Mouse (Mus musculus) heart, embryonic 10.5 days (tissue): Measurements from ENCODE around the gene Fam89b. TPM values are rescaled to one million over a fixed set of nuclear protein-coding genes. Genes with fewer than 3 reads are reported as not detected.

Experiments
- DNase-seq: peaks from one replicate; pipeline ENCODE4 v3.0.0-alpha.2; 2017; ENCODE audit warnings: low spot score
- H3K27ac ChIP-seq: fragments of 300-500 bp; sonication (generic); 2 replicates; pipeline ENCODE4 v1.5.1; 2016; ENCODE audit warnings: mild to moderate bottlenecking
- H3K27me3 ChIP-seq: fragments of 300-500 bp; sonication (generic); 2 replicates; pipeline ENCODE4 v1.6.1; 2016; ENCODE audit warnings: mild to moderate bottlenecking; ENCODE audit not compliant: poor library complexity, insufficient read depth, severe bottlenecking
- H3K36me3 ChIP-seq: fragments of 300-500 bp; sonication (generic); 2 replicates; pipeline ENCODE4 v1.6.1; 2016; ENCODE audit warnings: mild to moderate bottlenecking, moderate library complexity
- H3K4me1 ChIP-seq: fragments of 300-500 bp; sonication (generic); 2 replicates; pipeline ENCODE4 v1.6.1; 2016; ENCODE audit warnings: mild to moderate bottlenecking
- H3K4me3 ChIP-seq: fragments of 300-500 bp; sonication (generic); 2 replicates; pipeline ENCODE4 v1.5.1; 2016; ENCODE audit warnings: mild to moderate bottlenecking, moderate library complexity
- H3K9me3 ChIP-seq: fragments of 300-500 bp; sonication (generic); 2 replicates; pipeline ENCODE4 v1.6.1; 2016; ENCODE audit warnings: mild to moderate bottlenecking, moderate library complexity
- WGBS: fragments of 180-500 bp; shearing (Covaris S2); methylation state at CpG from one replicate; pipeline ENCODE4 v1.1.7; 2016; 5-methylcytosine and 5-hydroxymethylcytosine counted together
- polyA plus RNA-seq: library from polyadenylated mRNA; unstranded; fragments of >200 nt; fragmentation: Nextera tagmentation; extraction: Ambion mirVana; gene quantifications from 2 replicates; pipeline ENCODE4 v1.2.1, GENCODE M21; 2016

The Fam89b gene
- polyA plus RNA-seq, 1 experiment from 2014 or later: 88.9 TPM

DNA sequence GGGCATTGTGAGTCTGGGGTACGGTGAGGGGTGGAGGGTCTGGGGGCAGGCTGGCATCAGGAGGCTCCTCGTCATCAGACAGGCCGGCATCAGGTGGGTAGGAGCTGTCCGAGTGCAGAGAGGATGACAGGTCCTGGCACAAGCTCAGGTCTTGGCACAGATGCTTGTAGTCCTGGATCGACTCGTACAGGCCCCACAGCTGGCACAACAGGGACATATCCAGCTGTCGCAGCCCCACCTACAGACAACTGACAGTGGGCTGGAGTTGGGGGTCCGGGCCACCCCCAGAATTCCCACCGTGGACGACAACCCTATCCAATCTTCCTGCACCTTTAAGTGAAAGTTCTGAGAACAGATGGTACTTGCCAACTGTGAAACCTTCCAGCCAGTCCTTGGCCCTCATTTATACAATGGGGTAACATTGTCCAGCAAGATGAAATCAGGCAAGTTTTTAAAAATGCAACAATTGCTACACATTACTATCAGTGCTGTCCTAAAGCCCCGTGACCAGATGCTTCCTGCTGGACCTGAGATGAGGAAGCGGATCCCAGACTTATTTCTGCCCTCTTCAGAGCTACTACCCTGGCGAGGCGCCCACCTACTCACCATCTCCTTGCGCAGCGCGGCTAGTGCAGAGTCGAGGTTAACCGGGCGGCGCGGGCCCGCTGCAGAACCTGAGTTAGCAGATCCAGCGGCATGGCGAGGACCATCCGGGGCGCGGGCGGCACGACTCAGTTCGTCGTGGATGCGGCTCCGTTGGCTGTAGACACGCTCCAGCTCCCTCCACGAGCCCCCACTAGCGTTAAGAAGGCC, 616 bp downstream of the Fam89b start:
- Histone ChIP-seq H3K9me3 (no peaks in the 10 kb centered on the region), H3K27ac (peak overlapping the region; percentile 98), H3K4me1 (peaks cover 72% of the 10 kb centered on the region), H3K36me3 (peaks cover 13% of the 10 kb centered on the region), H3K27me3 (no peaks in the 10 kb centered on the region), H3K4me3 (peak overlapping the region; percentile 97)
- DNase-seq: peak; percentile 86
- 13% methylated on average over 37 of the region's 37 CpGs for WGBS

GRCm38 (mm10) chr19:5727701-5728100, 1.8 kb downstream of the Fam89b start:
- WGBS: 3% methylated on average over 14 of the region's 14 CpGs
- Histone ChIP-seq H3K36me3 (peaks cover 24% of the 10 kb centered on the region), H3K4me1 (peaks cover 77% of the 10 kb centered on the region), H3K27ac (peak overlapping the region; percentile 91; the same call in 1 of the 2 replicates), H3K4me3 (peak overlapping the region; percentile 97), H3K27me3 (no peaks in the 10 kb centered on the region), H3K9me3 (no peaks in the 10 kb centered on the region)
- peak; percentile 92 for DNase-seq

GRCm38 (mm10) chr19:5726961-5727578, 2.4 kb downstream of the Fam89b start:
- peaks cover 80% of the 10 kb centered on the region for H3K4me1 ChIP-seq
- DNase-seq: no peak
- H3K36me3 ChIP-seq: peaks cover 30% of the 10 kb centered on the region

DNA sequence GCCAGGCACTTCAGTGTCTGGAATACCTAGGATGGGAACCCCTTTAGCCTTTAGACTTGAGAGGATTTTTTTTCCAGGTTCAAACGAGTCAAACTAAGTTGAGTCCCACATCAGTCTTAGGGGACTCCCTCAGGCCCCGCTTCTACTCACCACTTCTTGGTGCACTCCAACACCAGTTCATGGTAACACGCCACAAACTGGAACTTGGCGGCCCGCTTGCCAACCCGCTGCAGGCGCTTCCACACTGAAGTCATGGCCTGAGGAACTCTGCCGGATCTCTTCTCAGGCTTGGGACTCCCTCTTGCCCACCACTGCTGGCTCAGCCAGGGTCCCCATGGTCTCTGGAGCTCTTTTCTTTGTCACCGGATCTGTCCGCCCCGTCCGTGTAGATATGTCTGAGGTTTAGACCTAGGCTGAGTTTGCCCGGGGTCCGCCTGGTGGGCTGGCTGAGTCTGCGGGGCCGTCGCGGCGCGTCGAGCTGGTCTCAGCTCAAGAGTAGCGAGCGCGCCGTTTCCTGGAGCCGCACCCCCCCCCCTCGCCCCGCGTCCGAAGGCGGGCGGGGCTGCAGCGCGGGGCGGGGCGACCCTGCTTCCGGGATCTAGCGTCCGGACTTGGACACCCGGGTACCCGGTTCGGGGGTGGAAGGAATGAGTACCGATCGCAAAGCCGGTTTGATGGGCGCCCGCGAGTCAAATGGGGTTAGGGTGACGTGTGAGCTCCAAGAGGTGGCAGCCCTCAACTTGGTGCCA, 3.5 kb downstream of the Fam89b start, which contains the start of gene Ehbp1l1:
TSS of gene Ehbp1l1 (minus strand) at position 551 of the 749 bp plus-strand sequence.
- Histone ChIP-seq H3K27ac (peak within 1 kb of the TSS; percentile 91), H3K9me3 (no peaks in the 10 kb centered on the region), H3K27me3 (no peaks in the 10 kb centered on the region), H3K36me3 (peaks cover 41% of the 10 kb centered on the region), H3K4me1 (peaks cover 73% of the 10 kb centered on the region), H3K4me3 (peak within 1 kb of the TSS; percentile 97)
- DNase-seq: peak; percentile 89
- 5% methylated on average over 49 of the region's 49 CpGs for WGBS

More at GRCm38 (mm10) chr19:5726961-5727578, 2.4 kb downstream of the Fam89b start:
- Histone ChIP-seq H3K4me3 (peak overlapping the region; percentile 97), H3K27ac (peak overlapping the region; percentile 91; the same call in 1 of the 2 replicates), H3K27me3 (no peaks in the 10 kb centered on the region), H3K9me3 (no peaks in the 10 kb centered on the region)
- WGBS: 66% methylated on average over 15 of the region's 15 CpGs

DNA sequence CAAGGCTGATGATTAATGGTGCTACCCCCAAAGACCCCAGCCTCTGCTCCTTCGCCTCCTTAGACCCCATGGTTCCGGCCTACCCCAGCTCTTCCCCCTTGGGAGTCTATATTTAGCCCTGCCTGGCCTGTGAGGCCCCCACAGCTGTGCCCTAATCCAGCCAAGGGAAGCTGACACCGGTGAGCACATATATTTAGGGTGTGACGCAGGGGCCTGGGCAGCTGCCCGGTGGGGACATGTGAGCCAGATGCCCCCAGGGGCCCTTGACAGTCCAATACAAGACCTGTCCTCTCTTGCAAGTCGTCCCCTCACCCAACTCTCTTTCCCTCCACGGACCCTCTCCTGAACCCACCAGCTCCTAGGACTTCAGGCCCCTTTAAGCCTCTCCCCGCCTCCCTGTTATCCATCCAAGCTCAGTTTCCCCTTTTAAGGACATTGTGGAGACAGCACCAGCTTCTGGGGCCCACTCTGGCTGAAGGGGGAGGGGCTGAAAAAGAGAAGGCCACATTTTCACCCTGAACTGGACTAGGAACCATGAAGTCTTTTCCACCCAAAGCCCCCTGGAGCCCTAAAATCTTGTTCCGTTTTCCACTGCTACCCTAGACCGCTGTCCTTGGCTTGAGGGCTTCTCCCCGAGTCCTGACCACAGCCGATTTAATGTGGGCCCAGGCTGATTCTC, 4.3 kb downstream of the Fam89b start:
- H3K4me3 ChIP-seq: peak overlapping the region; percentile 97
- no peaks in the 10 kb centered on the region for H3K27me3 ChIP-seq
- H3K9me3 ChIP-seq: no peaks in the 10 kb centered on the region
- peaks cover 65% of the 10 kb centered on the region for H3K4me1 ChIP-seq
- DNase-seq: peak; percentile 89
- H3K36me3 ChIP-seq: peaks cover 45% of the 10 kb centered on the region
- WGBS: 31% methylated on average over 12 of the region's 12 CpGs
- peak overlapping the region; percentile 91 for H3K27ac ChIP-seq

- H3K36me3 ChIP-seq: peaks cover 48% of the 10 kb centered on the region
- 28% methylated on average over 7 of the region's 7 CpGs for WGBS
- no peaks in the 10 kb centered on the region for H3K27me3 ChIP-seq
- DNase-seq: peak; percentile 85
- peak overlapping the region; percentile 91 for H3K27ac ChIP-seq
- H3K4me3 ChIP-seq: peak overlapping the region; percentile 97
- peaks cover 59% of the 10 kb centered on the region for H3K4me1 ChIP-seq
- no peaks in the 10 kb centered on the region for H3K9me3 ChIP-seq
These were observed 4.9 kb downstream of the Fam89b start for GRCm38 (mm10) chr19:5724549-5724941.

DNA sequence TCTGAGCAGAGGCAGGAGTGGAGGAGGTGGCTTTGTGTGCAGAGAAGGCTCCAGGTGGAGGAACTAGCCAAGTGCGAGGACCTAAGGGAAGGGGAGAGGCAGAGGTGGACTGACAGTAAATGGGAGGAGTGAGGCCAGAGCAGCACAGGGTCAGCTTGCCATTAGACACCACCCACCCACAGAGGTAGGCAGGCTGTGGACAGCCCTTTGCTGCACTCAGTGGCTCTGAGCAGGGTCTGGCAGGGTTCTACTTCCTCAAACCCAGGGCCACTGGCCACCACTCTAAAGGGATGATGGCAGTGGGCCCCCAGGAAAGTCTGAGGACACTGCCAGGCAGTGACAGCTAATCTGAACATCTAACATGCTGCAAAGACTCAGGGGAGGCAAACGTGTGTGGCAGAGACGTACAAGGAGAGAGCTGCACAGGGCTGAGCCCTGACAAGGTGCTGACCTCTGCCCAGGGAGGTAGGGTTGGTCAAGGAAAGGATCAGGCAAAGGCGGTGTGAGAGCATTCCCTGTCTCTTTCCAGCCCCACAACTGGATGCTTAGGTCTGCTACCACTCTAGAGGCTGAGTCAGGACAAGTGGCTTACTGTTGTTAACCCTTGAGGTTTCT, 5.4 kb downstream of the Fam89b start:
- no peak for DNase-seq
- Histone ChIP-seq H3K27me3 (no peaks in the 10 kb centered on the region), H3K4me1 (peaks cover 58% of the 10 kb centered on the region), H3K36me3 (peaks cover 53% of the 10 kb centered on the region), H3K4me3 (peak overlapping the region; percentile 97), H3K27ac (peak overlapping the region; percentile 91), H3K9me3 (no peaks in the 10 kb centered on the region)
- 40% methylated on average over 4 of the region's 4 CpGs for WGBS

GRCm38 (mm10) chr19:5722848-5723425, 6.5 kb downstream of the Fam89b start:
- H3K27me3 ChIP-seq: no peaks in the 10 kb centered on the region
- H3K4me1 ChIP-seq: peaks cover 51% of the 10 kb centered on the region
- DNase-seq: no peak
- H3K36me3 ChIP-seq: peaks cover 64% of the 10 kb centered on the region
- peak overlapping the region; percentile 91; the same call in 1 of the 2 replicates for H3K27ac ChIP-seq
- H3K4me3 ChIP-seq: peak overlapping the region; percentile 97; the same call in 1 of the 2 replicates
- 89% methylated on average over 7 of the region's 7 CpGs for WGBS
- H3K9me3 ChIP-seq: no peaks in the 10 kb centered on the region

- no peak overlapping the region; the same call in 1 of the 2 replicates for H3K27ac ChIP-seq
- no peak for DNase-seq
- H3K4me1 ChIP-seq: peaks cover 50% of the 10 kb centered on the region
- H3K4me3 ChIP-seq: no peak overlapping the region
- WGBS: 86% methylated on average over 6 of the region's 6 CpGs
- no peaks in the 10 kb centered on the region for H3K27me3 ChIP-seq
- no peaks in the 10 kb centered on the region for H3K9me3 ChIP-seq
- H3K36me3 ChIP-seq: peaks cover 80% of the 10 kb centered on the region
These were observed 8.2 kb downstream of the Fam89b start for GRCm38 (mm10) chr19:5721233-5721632.

GRCm38 (mm10) chr19:5716955-5717354, 12.5 kb downstream of the Fam89b start:
- WGBS: 49% methylated on average over 10 of the region's 10 CpGs
- H3K36me3 ChIP-seq: peaks cover 99% of the 10 kb centered on the region
- no peak overlapping the region; the same call in 1 of the 2 replicates for H3K4me3 ChIP-seq
- H3K27ac ChIP-seq: no peak overlapping the region; the same call in 1 of the 2 replicates
- H3K4me1 ChIP-seq: peaks cover 43% of the 10 kb centered on the region
- no peaks in the 10 kb centered on the region for H3K9me3 ChIP-seq
- DNase-seq: no peak
- no peaks in the 10 kb centered on the region for H3K27me3 ChIP-seq

DNA sequence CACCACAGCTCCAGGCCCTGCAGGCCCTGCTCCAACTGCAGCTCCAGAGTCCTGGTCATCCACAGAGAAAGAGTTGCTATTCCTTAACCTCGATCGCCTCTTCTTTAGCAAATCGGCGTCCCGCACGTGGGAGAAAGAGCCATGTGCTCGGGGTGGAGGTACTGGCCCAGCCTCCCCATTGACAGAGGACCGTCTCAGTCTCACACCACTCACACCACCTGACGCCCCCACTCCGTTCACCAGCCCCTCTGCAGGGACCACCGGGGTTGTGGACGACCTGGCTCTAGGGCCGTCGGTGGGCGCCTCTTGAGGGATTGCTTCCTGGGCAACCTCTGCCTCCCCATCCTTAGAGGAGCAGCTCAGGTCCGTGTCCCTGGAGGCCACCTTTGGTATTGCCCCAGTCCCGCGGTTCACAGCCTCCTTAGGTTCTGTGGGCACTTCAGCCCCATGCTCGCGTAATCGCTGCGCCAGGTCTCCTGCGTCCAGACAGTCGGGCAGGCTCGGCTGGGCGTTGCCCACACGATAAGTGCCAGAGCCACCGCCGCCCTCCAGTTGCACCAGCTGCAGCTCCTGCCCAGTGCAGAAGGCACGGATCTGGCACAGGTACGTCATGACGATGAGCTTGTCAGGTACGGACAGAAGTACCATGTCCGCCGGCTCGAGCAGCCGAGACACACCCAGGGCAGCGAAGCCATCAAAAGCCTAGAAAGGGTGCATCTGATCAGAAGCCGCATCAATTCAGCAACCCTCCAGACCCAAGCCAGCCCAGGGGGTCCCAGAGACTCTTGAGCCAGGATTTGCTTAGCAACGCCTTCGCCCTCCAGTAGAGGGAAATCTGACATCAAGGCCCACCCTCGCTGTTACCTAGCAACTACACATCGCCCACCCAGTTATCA, 13.4 kb downstream of the Fam89b start:
- peaks cover 99% of the 10 kb centered on the region for H3K36me3 ChIP-seq
- H3K4me3 ChIP-seq: peak overlapping the region; percentile 29; the same call in 1 of the 2 replicates
- peak overlapping the region; percentile 10; the same call in 1 of the 2 replicates for H3K27ac ChIP-seq
- H3K4me1 ChIP-seq: peaks cover 43% of the 10 kb centered on the region
- no peaks in the 10 kb centered on the region for H3K9me3 ChIP-seq
- no peak for DNase-seq
- 34% methylated on average over 43 of the region's 43 CpGs for WGBS
- no peaks in the 10 kb centered on the region for H3K27me3 ChIP-seq
